Mouse (Mus musculus): ENCODE data around the gene Lrrc10b.

DNA sequence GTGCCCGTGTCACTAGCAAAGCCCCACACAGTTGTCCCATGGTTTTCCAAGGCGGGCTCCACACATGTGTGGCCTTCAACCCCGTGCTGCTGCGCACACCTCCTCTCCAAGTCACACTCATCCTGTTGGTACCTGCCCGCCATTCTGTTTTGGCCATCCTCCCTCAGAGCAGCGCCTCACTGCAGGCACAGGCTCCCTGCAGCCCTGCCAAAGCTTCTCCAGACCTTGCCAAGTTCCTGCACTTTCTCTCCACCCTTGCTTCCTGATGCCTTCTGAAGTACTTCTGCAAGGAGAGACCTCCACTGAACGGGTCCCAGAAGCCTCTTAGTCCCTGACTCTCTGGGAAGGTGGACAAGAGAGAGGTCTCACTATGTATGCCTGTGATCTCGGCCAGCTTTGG is 27.9 kb downstream of the Lrrc10b start:
- TF ChIP-seq CTCF (IDR thresholded peaks at IDR 0.05; ENCODE audit: low read depth, low read length): no peak
- no peak for TF ChIP-seq POLR2A (IDR thresholded peaks at IDR 0.05; ENCODE audit: borderline replicate concordance, low read depth, low read length)

Measured in bone marrow macrophage, adult 2 months (primary cell).